Mouse (Mus musculus) cerebellum, adult 2 months (tissue): ENCODE measurements around the gene Lrp8.

ENCODE experiments used
- CTCF ChIP-seq: fragments of 200-500 bp; IDR thresholded peaks from 2 replicates; pipeline ENCODE4 v1.5.1; 2011; ENCODE audit warnings: low read depth, mild to moderate bottlenecking, control low read depth, low read length, moderate library complexity, borderline replicate concordance; ENCODE audit not compliant: insufficient read depth
- POLR2A ChIP-seq: fragments of 200-500 bp; IDR thresholded peaks from 2 replicates; pipeline ENCODE4 v1.6.1; 2011; ENCODE audit warnings: low read length, control low read depth, borderline replicate concordance; ENCODE audit not compliant: insufficient read depth

DNA sequence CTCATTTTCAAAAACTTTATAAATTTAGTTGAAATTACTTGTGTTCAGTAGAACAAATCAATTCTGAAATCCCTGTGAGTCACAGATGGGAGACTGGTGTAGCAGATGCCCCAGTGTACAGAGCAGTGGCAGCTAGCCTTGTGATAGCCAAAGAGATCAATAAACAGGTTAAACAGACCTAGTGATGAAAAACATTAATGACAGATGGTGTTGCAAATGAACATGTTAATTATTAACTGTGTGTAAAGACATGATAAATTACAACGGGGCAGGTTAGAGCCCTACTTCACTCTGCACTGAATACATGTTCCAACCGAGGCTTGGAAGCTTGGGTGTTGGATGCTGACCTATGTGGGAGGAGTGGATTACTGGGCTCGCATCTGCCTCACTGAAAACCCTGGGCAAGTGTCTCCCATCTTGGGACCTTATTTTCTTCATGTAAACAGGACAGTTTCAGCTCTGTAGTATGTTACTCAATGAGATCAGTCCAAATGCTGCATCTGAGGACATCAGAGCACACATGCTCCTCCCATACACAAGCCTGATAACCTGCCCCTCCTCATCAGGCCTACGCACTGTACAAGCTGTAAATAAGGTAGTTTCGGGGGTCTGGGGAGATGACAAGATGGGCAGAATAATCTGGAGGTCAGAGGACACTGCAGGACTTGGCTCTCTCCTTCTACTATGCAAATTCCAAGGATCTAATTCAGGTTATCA, 97.3 kb downstream of the Lrp8 start:
- TF ChIP-seq CTCF (no peak), POLR2A (no peak)
